17 mouse cellular contexts compared by ENCODE assay signal in the genomic region with DNA sequence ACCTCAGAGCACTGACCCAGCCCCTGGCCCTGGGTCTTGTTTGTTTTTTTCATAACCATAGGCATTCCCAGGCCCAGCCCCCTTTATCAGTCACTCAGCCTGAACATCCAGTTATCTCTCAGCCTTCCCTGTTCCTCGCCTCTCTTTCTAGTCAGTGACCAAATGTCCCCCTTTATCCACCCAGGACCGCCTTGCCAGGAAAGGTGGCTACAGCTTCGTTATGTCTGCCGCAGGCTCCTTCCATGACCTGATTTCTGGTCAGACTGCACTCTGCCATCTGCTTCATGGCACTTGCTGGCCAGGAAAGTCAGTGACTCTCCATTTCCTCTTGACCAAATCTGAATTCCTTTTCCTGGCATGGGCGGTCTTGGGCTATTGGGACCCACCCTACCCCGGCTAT. TPM values are rescaled to one million over a fixed set of nuclear protein-coding genes. Genes with fewer than 3 reads are reported as not detected.
"Had no signal": no experiment of that assay in that cellular context is flagged by ENCODE, and none has a peak within 500 bp of the region (broad histone marks: within the 10 kb centered on the region; RNA-seq: fewer than 3 reads in every experiment).

No protein-coding gene starts in this region.

- H3K4me2 ChIP-seq: limb, embryonic 13.5 days; liver, embryonic 11.5 days; liver, embryonic 15.5 days; midbrain, embryonic 15.5 days; neural tube, embryonic 13.5 days had no signal

- H3K27me3 ChIP-seq: midbrain, embryonic 15.5 days had no signal

- H3K9ac ChIP-seq: limb, embryonic 13.5 days; liver, embryonic 15.5 days; midbrain, embryonic 15.5 days; neural tube, embryonic 13.5 days had no signal

- H3K36me3 ChIP-seq: limb, embryonic 13.5 days; liver, embryonic 15.5 days; midbrain, embryonic 15.5 days; neural tube, embryonic 13.5 days had no signal

- DNase-seq: kidney, postnatal 10 days; kidney, postnatal 4 days; left cerebral cortex, postnatal 4 days; lung, adult 2 months; lung, postnatal 36 days; right cerebral cortex, adult 18-20 months; right cerebral cortex, postnatal 25 days; thymus, adult 18-20 months; thymus, postnatal 25 days had no signal

- H3K27ac ChIP-seq: layer of hippocampus, adult 2 months; limb, embryonic 13.5 days; liver, embryonic 15.5 days; midbrain, embryonic 15.5 days; neural tube, embryonic 13.5 days had no signal

- H3K9me3 ChIP-seq: limb, embryonic 13.5 days; liver, embryonic 15.5 days; midbrain, embryonic 15.5 days; neural tube, embryonic 13.5 days had no signal

- H3K4me3 ChIP-seq: layer of hippocampus, adult 2 months; limb, embryonic 13.5 days; liver, embryonic 15.5 days; midbrain, embryonic 15.5 days; neural tube, embryonic 13.5 days had no signal

- ATAC-seq: lung, postnatal 0 days; midbrain, embryonic 15.5 days had no signal

RNA-seq across cellular contexts. Expression of gene Klhdc9, which starts 17.7 kb away (rescaled TPM):
- total RNA-seq: monocyte, adult 5-6 weeks had no signal
